Comparison of ENCODE assay signal across 9 mouse cellular contexts in genomic region chr16:23270913-23271253, GRCm38 (mm10). TPM values are rescaled to one million over a fixed set of nuclear protein-coding genes. Genes with fewer than 3 reads are reported as not detected.
DNase-seq lines count a peak whose midpoint lies in the region; ATAC-seq lines count a peak whose summit lies in the region.
"Had no signal": no experiment of that assay in that cellular context is flagged by ENCODE, and none has a peak within 500 bp of the region (broad histone marks: within the 10 kb centered on the region; RNA-seq: fewer than 3 reads in every experiment).

No protein-coding gene starts in this region.

- no peak for DNase-seq in adrenal gland, adult 2 months
- no peak for DNase-seq in adrenal gland, adult (ENCODE audit: inconsistent age in 2 of 2, low spot score in 1 of 2)
- no peak for DNase-seq in layer of hippocampus, postnatal 14 days (ENCODE audit: low spot score in 2 of 2)
- DNase-seq: cerebellum, adult 11-12 months; heart, postnatal 14 days had no signal

- peaks cover 32% of the 10 kb centered on the region for H3K4me1 ChIP-seq in neural tube, embryonic 12.5 days
- peaks cover 20% of the 10 kb centered on the region for H3K4me1 ChIP-seq in neural tube, embryonic 15.5 days
- peaks cover 58% of the 10 kb centered on the region for H3K4me1 ChIP-seq in forebrain, embryonic 13.5 days
- peaks cover 45% of the 10 kb centered on the region for H3K4me1 ChIP-seq in limb, embryonic 12.5 days (replicated peaks)

- H3K27ac ChIP-seq in neural tube, embryonic 12.5 days, result 0 out of 2 replicates have a peak overlapping the region, but pooled peaks have one; percentile 37
- no peak overlapping the region for H3K27ac ChIP-seq in neural tube, embryonic 15.5 days (replicated peaks)
- peak overlapping the region; percentile 51 for H3K27ac ChIP-seq in forebrain, embryonic 13.5 days
- H3K27ac ChIP-seq in limb, embryonic 12.5 days, result peak overlapping the region; percentile 84; the same call in 1 of the 2 replicates

- H3K4me2 ChIP-seq in neural tube, embryonic 12.5 days (replicated peaks), result no peak overlapping the region
- H3K4me2 ChIP-seq in neural tube, embryonic 15.5 days, result no peak overlapping the region
- H3K4me2 ChIP-seq in forebrain, embryonic 13.5 days, result no peak overlapping the region
- H3K4me2 ChIP-seq in limb, embryonic 12.5 days, result no peak overlapping the region

- H3K9ac ChIP-seq in neural tube, embryonic 12.5 days, result 0 out of 2 replicates have a peak overlapping the region, but pooled peaks have one; percentile 8
- H3K9ac ChIP-seq in neural tube, embryonic 15.5 days (replicated peaks), result no peak overlapping the region
- no peak overlapping the region for H3K9ac ChIP-seq in forebrain, embryonic 13.5 days
- no peak overlapping the region for H3K9ac ChIP-seq in limb, embryonic 12.5 days (replicated peaks)

- H3K9me3 ChIP-seq in neural tube, embryonic 12.5 days, result no peaks in the 10 kb centered on the region
- H3K9me3 ChIP-seq in neural tube, embryonic 15.5 days (replicated peaks), result no peaks in the 10 kb centered on the region
- H3K9me3 ChIP-seq in forebrain, embryonic 13.5 days (replicated peaks), result no peaks in the 10 kb centered on the region
- H3K9me3 ChIP-seq in limb, embryonic 12.5 days, result no peaks in the 10 kb centered on the region

- no peaks in the 10 kb centered on the region for H3K27me3 ChIP-seq in neural tube, embryonic 12.5 days (replicated peaks)
- H3K27me3 ChIP-seq in neural tube, embryonic 15.5 days (replicated peaks), result no peaks in the 10 kb centered on the region
- no peaks in the 10 kb centered on the region for H3K27me3 ChIP-seq in forebrain, embryonic 13.5 days
- H3K27me3 ChIP-seq in limb, embryonic 12.5 days, result no peaks in the 10 kb centered on the region

- peak; percentile 66 for ATAC-seq in neural tube, embryonic 12.5 days (ENCODE audit: low FRiP score, low read depth)
- ATAC-seq in neural tube, embryonic 15.5 days (ENCODE audit: low FRiP score), result no peak; the same call in 1 of the 2 replicates
- peak; percentile 32; the same call in 1 of the 2 replicates for ATAC-seq in forebrain, embryonic 13.5 days
- ATAC-seq in limb, embryonic 12.5 days (ENCODE audit: insufficient number of reproducible peaks, insufficient read depth, low FRiP score, low TSS enrichment, low read depth), result peak; percentile 52; the same call in 1 of the 2 replicates

- 7% methylated on average over 3 of the region's 3 CpGs for WGBS in neural tube, embryonic 12.5 days
- WGBS in neural tube, embryonic 15.5 days, result 0% methylated on average over 2 of the region's 3 CpGs
- 0% methylated on average over 3 of the region's 3 CpGs for WGBS in forebrain, embryonic 13.5 days
- 4% methylated on average over 3 of the region's 3 CpGs for WGBS in limb, embryonic 12.5 days

- no peak overlapping the region for H3K4me3 ChIP-seq in neural tube, embryonic 12.5 days
- H3K4me3 ChIP-seq in neural tube, embryonic 15.5 days (replicated peaks), result no peak overlapping the region
- H3K4me3 ChIP-seq in forebrain, embryonic 13.5 days, result no peak overlapping the region
- no peak overlapping the region for H3K4me3 ChIP-seq in limb, embryonic 12.5 days (replicated peaks)

- peaks cover 6% of the 10 kb centered on the region; the same call in 1 of the 2 replicates for H3K36me3 ChIP-seq in neural tube, embryonic 12.5 days
- no peaks in the 10 kb centered on the region for H3K36me3 ChIP-seq in neural tube, embryonic 15.5 days
- H3K36me3 ChIP-seq in forebrain, embryonic 13.5 days (ENCODE audit: poor library complexity, severe bottlenecking), result peaks cover 12% of the 10 kb centered on the region
- H3K36me3 ChIP-seq in limb, embryonic 12.5 days, result peaks cover 12% of the 10 kb centered on the region; the same call in 1 of the 2 replicates

RNA-seq across cellular contexts. Expression of gene St6gal1, which starts 46.3 kb away (rescaled TPM):
- polyA plus RNA-seq in neural tube, embryonic 12.5 days (2016; fragmentation: Nextera tagmentation; extraction: Ambion mirVana), result 42.1 and 43.5 TPM in 2 replicates
- 19.3 and 21.1 TPM in 2 replicates for polyA plus RNA-seq in neural tube, embryonic 15.5 days (2015; fragmentation: Nextera tagmentation; extraction: Ambion mirVana)
- polyA plus RNA-seq in forebrain, embryonic 13.5 days (2015; fragmentation: Nextera tagmentation; extraction: Ambion mirVana), result 37.8 and 39.5 TPM in 2 replicates
- polyA plus RNA-seq in limb, embryonic 12.5 days (2016; fragmentation: Nextera tagmentation; extraction: Ambion mirVana), result 21.5 and 24.1 TPM in 2 replicates
- 10 to 100 TPM; 32.2 to 49.5 TPM for total RNA-seq in adrenal gland, adult 2 months (2021)
- 23.1 and 24.2 TPM in 2 replicates for polyA plus RNA-seq in adrenal gland, adult 2 months (2012; rRNA removed)
- total RNA-seq in layer of hippocampus, postnatal 14 days (2021), result 10 to 100 TPM; 15.4 to 17.5 TPM
